Mouse (Mus musculus) Patski (cell line): ENCODE data around the gene BC017158. TPM values are rescaled to one million over a fixed set of nuclear protein-coding genes. Genes with fewer than 3 reads are reported as not detected.
"Not testable (repeated sequence)": the region's sequence is repeated elsewhere in the genome, so short reads cannot be mapped to it uniquely, and the experiment has no call there.

Experiments used
- ATAC-seq: fragments of 100-300 bp; one replicate; pipeline ENCODE4 v1.8.0; 2021
- CTCF ChIA-PET: fragments of 350-600 bp; sonication (Branson Sonifier 250); formaldehyde crosslinking; loops from one replicate; lab custom pipeline; 2022; ENCODE audit warnings: inconsistent platforms; lab: Charles Lee
- POLR2A ChIA-PET: fragments of 350-600 bp; sonication (Branson Sonifier 250); formaldehyde crosslinking; loops from one replicate; lab custom pipeline; 2022; ENCODE audit warnings: antibody characterized with exemption, inconsistent platforms; lab: Charles Lee
- DNase-seq: peaks from one replicate; pipeline ENCODE4 v3.0.0-alpha.2; 2011; ENCODE audit warnings: low read depth, low spot score
- H3K27me3 ChIP-seq: fragments of 371-371 bp; one replicate; pipeline ENCODE4 v1.5.1; 2021
- CTCF ChIP-seq: fragments of 100-300 bp; IDR thresholded peaks from one replicate; pipeline ENCODE4 v1.5.1; 2021
- in situ Hi-C: fragments of 300-500 bp; cut with MboI; formaldehyde crosslinking; loops from 3 replicates; pipeline ENCODE4 v1.11.1; 2018; ENCODE audit warnings: low pct_unique_long_range_greater_than_20kb, mixed read lengths
- polyA plus RNA-seq: library from polyadenylated mRNA; unstranded; gene quantifications from one replicate; pipeline ENCODE4 v1.2.3, GENCODE M21; 2021

BC017158 gene
- polyA plus RNA-seq = 25.3 TPM

GRCm38 (mm10) chr7:128297617-128298480 is at the start of gene BC017158:
TSS of gene BC017158 (minus strand) at chr7:128298170.
- in situ Hi-C loops = loop anchor here (10.0 kb wide), 1 partner anchor 397 kb away; no protein-coding TSS in a partner anchor
- ChIA-PET POLR2A (interaction anchor here (0.6 to 2.0 kb wide), 3 partner anchors 9 to 402 kb away, joined by 3 to 8 read pairs (median 4); no protein-coding TSS in a partner anchor), CTCF (interaction anchor here (1.0 to 1.6 kb wide), 4 partner anchors 10 to 47 kb away, joined by 3 to 5 read pairs (median 4); no protein-coding TSS in a partner anchor)
- H3K27me3 ChIP-seq = no peaks in the 10 kb centered on the region
- ATAC-seq (peak; percentile 81), DNase-seq (no peak)
- no peak for TF ChIP-seq CTCF

- in situ Hi-C loops = loop anchor here (5.0 kb wide), 2 partner anchors 40 to 100 kb away; partner anchors contain the start of gene Tgfb1i1
- POLR2A ChIA-PET = interaction anchor here (0.6 kb wide), 1 partner anchor 27 kb away, joined by 7 read pairs; no protein-coding TSS in a partner anchor
- TF ChIP-seq CTCF = no peak
These were observed 49.0 kb upstream of the BC017158 start for GRCm38 (mm10) chr7:128346991-128347390.

GRCm38 (mm10) chr7:128346522-128346921 is 48.6 kb upstream of the BC017158 start:
- TF ChIP-seq CTCF = no peak
- no peak for ATAC-seq
- ChIA-PET POLR2A (no interaction called here), CTCF (interaction anchor here (0.8 to 1.0 kb wide), 2 partner anchors 33 to 41 kb away, joined by 3 read pairs; no protein-coding TSS in a partner anchor)
- no peak for DNase-seq
- no peaks in the 10 kb centered on the region for H3K27me3 ChIP-seq
- in situ Hi-C loops = loop anchor here (5.0 kb wide), 2 partner anchors 39 to 99 kb away; partner anchors contain the start of gene Tgfb1i1

More at GRCm38 (mm10) chr7:128346991-128347390, 49.0 kb upstream of the BC017158 start:
- CTCF ChIA-PET = interaction anchor here (0.8 kb wide), 1 partner anchor 42 kb away, joined by 3 read pairs; no protein-coding TSS in a partner anchor
- H3K27me3 ChIP-seq = no peaks in the 10 kb centered on the region
- DNase-seq (no peak), ATAC-seq (no peak)

GRCm38 (mm10) chr7:128345691-128346090 is 47.7 kb upstream of the BC017158 start:
- no peak for DNase-seq
- H3K27me3 ChIP-seq = no peaks in the 10 kb centered on the region
- TF ChIP-seq CTCF = no peak
- no peak for ATAC-seq
- CTCF ChIA-PET = interaction anchor here (1.0 to 2.7 kb wide), 9 partner anchors 10 to 67 kb away, joined by 3 to 11 read pairs (median 4); no protein-coding TSS in a partner anchor
- POLR2A ChIA-PET = interaction anchor here (0.9 kb wide), 1 partner anchor 12 kb away, joined by 3 read pairs; no protein-coding TSS in a partner anchor
- in situ Hi-C loops = loop anchor here (5.0 kb wide), 2 partner anchors 38 to 98 kb away; partner anchors contain the start of gene Tgfb1i1

- CTCF ChIA-PET = interaction anchor here (0.7 to 2.7 kb wide), 14 partner anchors 11 to 98 kb away, joined by 3 to 11 read pairs (median 4); partner anchors contain the start of gene Tgfb1i1
- H3K27me3 ChIP-seq = no peaks in the 10 kb centered on the region
- in situ Hi-C loops = loop anchor here (5.0 kb wide), 2 partner anchors 38 to 98 kb away; partner anchors contain the start of gene Tgfb1i1
- POLR2A ChIA-PET = interaction anchor here (0.6 to 1.0 kb wide), 3 partner anchors 11 to 83 kb away, joined by 3 to 4 read pairs (median 3); partner anchors contain the start of gene BC017158
- TF ChIP-seq CTCF = peak; percentile 97
- ATAC-seq (peak; percentile 52), DNase-seq (peak; percentile 33)
These were observed 47.1 kb upstream of the BC017158 start for GRCm38 (mm10) chr7:128344928-128345653.

GRCm38 (mm10) chr7:128344488-128344887 is 46.5 kb upstream of the BC017158 start:
- in situ Hi-C loops = no loop called here
- no peak for ATAC-seq
- H3K27me3 ChIP-seq = no peaks in the 10 kb centered on the region
- TF ChIP-seq CTCF = no peak
- DNase-seq = no peak
- CTCF ChIA-PET = interaction anchor here (0.7 to 2.7 kb wide), 14 partner anchors 10 to 108 kb away, joined by 3 to 11 read pairs (median 4); partner anchors contain the start of genes Armc5 and Tgfb1i1
- POLR2A ChIA-PET = interaction anchor here (0.6 to 1.0 kb wide), 2 partner anchors 47 to 83 kb away, joined by 3 to 4 read pairs; partner anchors contain the start of gene BC017158

- H3K27me3 ChIP-seq, in situ Hi-C loops, DNase-seq, POLR2A ChIA-PET, ATAC-seq, CTCF ChIA-PET: not testable (repeated sequence)
These were observed 44.7 kb upstream of the BC017158 start for GRCm38 (mm10) chr7:128342691-128343090.

- DNase-seq, H3K27me3 ChIP-seq, in situ Hi-C loops, POLR2A ChIA-PET, ATAC-seq: not testable (repeated sequence)
- CTCF ChIA-PET = interaction anchor here (1.2 kb wide), 1 partner anchor 10 kb away, joined by 3 read pairs; no protein-coding TSS in a partner anchor
These were observed 42.4 kb upstream of the BC017158 start for GRCm38 (mm10) chr7:128340321-128340720.

- ATAC-seq = peak; percentile 65
- H3K27me3 ChIP-seq = no peaks in the 10 kb centered on the region
- in situ Hi-C loops = no loop called here
- no peak for TF ChIP-seq CTCF
- POLR2A ChIA-PET = interaction anchor here (0.7 kb wide), 1 partner anchor 65 kb away, joined by 6 read pairs; no protein-coding TSS in a partner anchor
- CTCF ChIA-PET = interaction anchor here (1.0 to 3.0 kb wide), 5 partner anchors 9 to 20 kb away, joined by 3 to 9 read pairs (median 3); no protein-coding TSS in a partner anchor
- DNase-seq = no peak
These were observed 34.9 kb upstream of the BC017158 start for GRCm38 (mm10) chr7:128332896-128333295.
